Mouse (Mus musculus) effector memory CD4-positive, alpha-beta T cell, adult 5 months (primary cell): Measurements from ENCODE around the gene Btbd35f2. TPM values are rescaled to one million over a fixed set of nuclear protein-coding genes. Genes with fewer than 3 reads are reported as not detected.

Experiments used
- polyA plus RNA-seq: library from polyadenylated mRNA; unstranded; fragments of 100-300 nt; shearing (Covaris generic); gene quantifications from one replicate; pipeline ENCODE4 v1.2.1, GENCODE M21; 2017

Btbd35f2 gene
- not detected for polyA plus RNA-seq

DNA sequence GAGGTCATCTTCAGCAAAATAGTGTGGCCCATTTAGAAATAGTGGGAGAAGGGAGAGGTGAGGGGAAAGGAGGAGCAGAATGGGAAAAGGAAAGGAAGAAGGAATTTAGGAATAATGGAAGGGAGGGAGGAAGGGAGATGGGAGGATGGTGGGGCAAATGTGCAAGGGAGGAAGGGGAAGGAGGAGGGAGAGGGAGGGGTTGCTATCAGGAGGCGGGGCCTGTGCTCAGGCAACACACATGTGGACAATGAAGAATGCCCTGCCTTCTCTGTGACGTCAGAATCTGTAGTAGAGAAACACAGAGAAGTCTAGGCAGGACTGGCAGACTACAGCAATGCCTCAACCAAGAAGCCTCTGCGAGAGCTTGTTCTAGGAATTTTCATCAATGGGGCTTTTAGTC lies at the start of gene Btbd35f2:
TSS of gene Btbd35f2 (plus strand) at position 301 of the 400 bp plus-strand sequence.

Other genes starting within 250 kb of the Btbd35f2 start
- gene Btbd35f22, start 230.6 kb upstream of the Btbd35f2 start, polyA plus RNA-seq = not detected